Mouse (Mus musculus) right cerebral cortex, adult 2 months (tissue): ENCODE data around the gene Agr3.

Experiments
- DNase-seq, 2 experiments: peaks; one replicate each; pipeline ENCODE4 v3.0.0; 2021 to 2022; ENCODE audit warnings: low spot score in 2 of 2

Gene Agr3

GRCm38 (mm10) chr12:35983472-35983871 is 58.1 kb downstream of the Agr3 start:
- no peak for DNase-seq

- DNase-seq: no peak
Measured at GRCm38 (mm10) chr12:35984743-35985142, 59.3 kb downstream of the Agr3 start.

GRCm38 (mm10) chr12:35992711-35993110 is 67.3 kb downstream of the Agr3 start, which contains the start of gene Agr2:
Gene Agr2 (plus strand): TSS chr12:35992907.
- no peak for DNase-seq

GRCm38 (mm10) chr12:35993583-35993982 is 68.2 kb downstream of the Agr3 start:
- DNase-seq: no peak

GRCm38 (mm10) chr12:35994098-35994497 is 68.7 kb downstream of the Agr3 start:
- DNase-seq: no peak

GRCm38 (mm10) chr12:35995799-35996198 is 70.4 kb downstream of the Agr3 start:
- no peak for DNase-seq
